Mouse (Mus musculus) gonadal fat pad, adult 2 months (tissue): ENCODE results near the gene BC030867. TPM values are rescaled to one million over a fixed set of nuclear protein-coding genes. Genes with fewer than 3 reads are reported as not detected.

Experiments used
- DNase-seq: peaks from one replicate; pipeline ENCODE4 v3.0.0-alpha.2; 2012; ENCODE audit warnings: low read depth
- polyA plus RNA-seq: library from polyadenylated mRNA; depleted of rRNA; stranded (reverse); fragments of >200 nt; gene quantifications from 2 replicates; pipeline ENCODE4 v1.2.3, GENCODE M21; 2012; rRNA removed

The BC030867 gene
- polyA plus RNA-seq = 1.0 and 1.1 TPM in 2 replicates

DNA sequence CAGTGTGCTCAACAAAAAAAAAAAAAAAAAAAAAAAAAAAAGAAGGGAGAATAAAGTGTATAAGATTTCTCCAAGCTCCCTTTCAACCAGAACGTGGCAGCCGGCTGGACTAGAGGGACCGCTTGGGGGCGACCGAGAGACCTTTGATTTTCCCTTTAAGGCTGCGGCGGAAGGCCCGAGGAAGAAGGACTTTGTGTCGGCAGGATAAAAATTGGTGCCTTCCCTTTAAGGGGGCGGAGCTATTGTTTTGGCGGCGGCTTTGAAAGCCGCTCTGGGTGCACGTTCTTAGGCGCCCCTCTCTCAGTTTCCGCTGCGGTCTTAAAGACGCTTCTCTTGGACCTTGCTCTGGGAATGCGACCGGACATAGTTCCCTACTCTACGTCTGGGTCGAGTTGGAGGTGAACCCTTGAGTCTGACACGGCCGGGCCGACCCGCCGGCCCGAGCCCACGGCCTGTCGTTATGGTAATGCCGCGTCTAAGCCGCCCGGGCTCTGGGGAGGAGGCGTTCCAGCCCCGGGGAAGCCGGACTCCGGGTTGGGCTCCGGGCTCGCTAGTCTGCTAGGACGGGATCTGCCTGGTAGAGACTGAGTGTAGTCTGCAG is at the start of gene BC030867:
Gene BC030867, plus strand, starts transcription at position 253 of the 601 bp plus-strand sequence.
- DNase-seq = no peak

DNA sequence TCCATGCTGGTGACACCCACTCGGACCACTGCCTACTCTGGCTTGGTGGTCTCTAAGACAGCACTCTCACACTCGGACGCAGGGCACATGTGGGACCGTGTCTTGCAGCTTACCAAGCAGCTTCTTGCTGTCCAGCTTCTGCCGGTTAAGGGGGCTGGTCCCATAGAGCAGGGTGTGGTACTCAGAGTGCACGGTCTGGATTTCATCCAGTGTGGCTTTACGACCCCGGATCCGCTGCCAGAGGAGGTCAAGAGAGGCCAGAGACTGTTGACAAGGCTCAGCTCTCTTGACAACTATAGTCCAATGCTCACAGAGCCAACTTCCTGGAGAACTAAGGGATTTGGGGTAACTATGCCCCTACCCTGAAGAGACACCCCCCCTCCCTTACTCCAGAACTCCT is 48.8 kb upstream of the BC030867 start:
- no peak for DNase-seq

DNA sequence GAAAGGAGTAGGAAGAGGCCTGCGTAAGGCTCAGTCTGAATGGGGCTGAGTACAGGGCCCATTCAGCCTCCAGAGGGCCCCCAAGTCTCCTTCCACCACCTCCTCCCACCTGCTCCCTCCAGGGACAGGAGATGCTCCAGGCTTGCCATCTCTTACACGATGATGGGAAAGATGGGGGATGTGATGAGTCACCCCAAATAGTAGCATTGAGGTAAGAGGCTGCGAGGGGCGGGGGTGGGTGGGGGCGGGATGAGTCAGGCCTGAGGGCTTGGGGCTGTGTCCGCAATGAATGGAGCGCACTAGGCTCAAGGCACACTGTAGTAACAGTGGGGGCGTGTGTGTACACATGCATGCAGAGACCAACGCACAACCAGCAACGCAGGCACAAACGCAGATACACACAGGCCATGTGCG is 47.3 kb upstream of the BC030867 start:
- no peak for DNase-seq

- DNase-seq = no peak
Measured at GRCm38 (mm10) chr11:102206481-102206880, 42.2 kb upstream of the BC030867 start.

DNA sequence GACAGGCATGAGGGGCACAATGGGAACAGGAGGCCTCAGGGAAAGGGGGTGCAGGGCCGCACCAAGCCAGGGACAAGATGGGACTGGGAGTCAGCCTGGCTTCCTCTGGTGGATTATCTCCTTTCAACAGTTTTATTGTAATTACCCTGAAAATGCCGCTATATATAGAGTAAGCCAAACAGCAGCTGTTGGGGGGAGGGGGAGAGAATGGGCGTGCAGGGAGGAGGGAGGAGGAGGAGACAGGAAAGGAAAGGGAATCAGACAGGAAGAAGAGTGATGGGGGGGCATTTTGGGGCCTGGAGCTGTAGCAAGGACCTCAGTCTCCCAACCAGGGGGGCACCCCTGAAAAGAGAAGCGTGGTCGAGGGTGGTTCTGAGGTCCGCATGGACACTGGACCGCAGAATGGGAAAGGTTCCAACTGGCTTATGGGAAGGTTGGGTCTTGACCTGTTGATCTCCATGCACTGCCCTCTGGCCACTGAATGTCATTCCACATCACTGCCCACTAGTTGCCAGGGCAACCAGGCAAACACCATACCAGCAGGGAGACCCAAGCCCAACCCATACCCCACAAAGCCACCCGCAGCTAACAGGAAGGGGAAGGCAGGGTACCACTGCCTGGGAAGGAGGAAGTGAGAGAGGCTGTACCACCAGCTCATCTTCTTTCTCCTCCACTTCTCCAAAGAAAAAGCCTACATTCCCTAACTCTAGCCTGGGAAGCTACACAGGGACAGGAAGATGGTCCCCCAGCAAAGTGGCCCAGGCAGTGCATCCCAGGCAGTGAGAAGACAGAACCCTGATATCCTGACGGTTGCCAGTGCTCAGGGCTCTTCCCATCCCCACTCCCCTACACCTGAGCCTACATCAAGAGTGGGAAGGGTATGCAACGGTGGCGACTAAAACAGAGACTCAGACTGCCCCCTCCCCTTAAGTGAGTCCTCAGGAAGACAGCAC is 40.6 kb upstream of the BC030867 start:
- no peak for DNase-seq

DNA sequence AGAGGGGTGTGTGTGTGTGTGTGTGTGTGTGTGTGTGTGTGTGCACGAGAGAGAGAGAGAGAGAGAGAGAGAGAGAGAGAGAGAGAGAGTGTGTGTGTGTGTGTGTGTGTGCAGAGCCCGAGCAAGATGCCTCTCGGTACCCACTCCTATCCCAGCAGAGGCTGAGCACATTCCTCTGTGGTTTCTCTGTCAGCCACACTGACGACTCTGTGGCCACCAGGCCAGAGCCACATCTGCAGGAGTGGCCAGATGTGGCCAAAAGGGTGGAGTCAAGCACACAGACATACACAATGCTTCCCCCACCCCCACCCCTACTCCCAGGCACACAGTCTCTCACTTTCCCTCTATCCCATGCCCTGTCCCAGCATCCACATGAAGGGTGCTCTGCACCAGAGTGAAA is 39.8 kb upstream of the BC030867 start:
- no peak for DNase-seq

- DNase-seq = no peak
Measured at GRCm38 (mm10) chr11:102209742-102210141, 38.9 kb upstream of the BC030867 start.

GRCm38 (mm10) chr11:102210185-102210584 is 38.5 kb upstream of the BC030867 start:
- DNase-seq = no peak

- no peak for DNase-seq
Measured at GRCm38 (mm10) chr11:102211011-102211410, 37.7 kb upstream of the BC030867 start.

- peak; percentile 75 for DNase-seq
Measured at GRCm38 (mm10) chr11:102211936-102212341, 36.7 kb upstream of the BC030867 start.

DNA sequence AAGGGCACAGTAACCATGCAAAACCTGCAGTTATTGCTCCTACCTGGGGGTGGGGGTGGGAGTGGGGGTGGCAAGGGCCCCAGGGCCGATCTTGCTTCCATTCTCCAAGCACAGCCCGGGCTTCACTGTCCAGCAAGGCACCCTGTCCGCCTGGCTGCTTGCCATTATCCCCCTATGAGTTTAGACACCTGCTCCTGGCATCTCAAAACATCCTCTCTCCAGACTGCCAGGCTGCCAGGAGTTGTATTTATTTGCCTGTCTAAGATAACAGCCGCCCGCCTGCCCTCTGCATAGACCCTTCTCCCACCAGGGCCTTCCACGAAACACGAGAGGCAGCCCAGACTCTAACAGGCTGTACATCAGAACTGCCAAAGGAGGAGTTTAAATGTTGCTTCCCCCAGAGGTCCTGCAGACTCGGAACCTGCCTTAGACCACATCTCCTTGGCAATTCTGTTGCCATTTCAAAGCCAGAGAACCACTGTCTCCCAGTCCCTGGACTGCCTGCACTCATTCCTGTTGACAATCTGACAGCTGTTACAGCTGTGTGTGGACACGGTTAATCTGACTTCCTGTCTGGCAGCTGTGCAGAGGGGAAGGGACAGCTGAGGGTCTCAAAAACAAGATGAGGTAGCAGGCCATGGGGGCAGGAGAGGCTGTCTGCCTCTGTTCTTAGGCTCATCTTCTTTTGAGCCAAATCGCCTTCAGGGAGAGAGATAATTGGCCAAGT is 34.1 kb upstream of the BC030867 start:
- DNase-seq = no peak

DNA sequence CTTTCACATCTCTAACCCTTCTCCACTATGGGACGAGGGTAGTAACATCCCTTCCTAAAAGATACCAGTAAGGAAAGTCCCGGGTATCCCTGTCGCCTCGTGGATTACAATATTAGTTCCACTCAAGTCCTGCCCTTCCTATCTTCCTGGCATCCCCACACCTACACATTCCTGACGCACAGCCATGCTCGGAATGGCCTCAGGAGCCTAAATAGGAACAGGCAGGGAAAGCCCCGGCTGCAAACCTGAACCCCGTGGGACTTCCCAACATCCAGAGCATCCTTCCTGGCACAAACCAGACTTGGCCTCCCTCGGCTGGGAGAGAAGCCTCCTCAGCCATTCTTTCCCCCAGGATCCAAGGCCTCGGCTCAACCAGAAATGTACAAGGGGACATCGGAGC is 33.2 kb upstream of the BC030867 start:
- DNase-seq = no peak

- DNase-seq = no peak
Measured at GRCm38 (mm10) chr11:102216056-102216885, 32.4 kb upstream of the BC030867 start.

DNA sequence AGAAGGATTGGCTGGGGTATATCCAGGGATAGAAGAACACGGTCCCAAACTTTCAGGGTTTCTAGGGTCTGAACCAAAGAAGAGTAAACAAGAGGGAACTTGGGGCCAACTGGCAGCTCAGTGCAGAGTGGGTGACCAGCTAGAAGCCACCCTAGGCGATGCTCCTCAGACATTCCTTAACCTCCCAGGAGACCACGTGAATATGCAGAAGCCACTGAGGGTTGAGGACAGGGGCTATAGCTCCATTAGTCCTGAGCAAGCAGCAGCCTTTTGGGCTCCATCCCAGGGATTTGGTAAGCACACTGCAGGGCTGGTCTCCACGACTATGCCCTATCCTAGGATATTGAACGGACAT is 31.8 kb upstream of the BC030867 start:
- DNase-seq = no peak

DNA sequence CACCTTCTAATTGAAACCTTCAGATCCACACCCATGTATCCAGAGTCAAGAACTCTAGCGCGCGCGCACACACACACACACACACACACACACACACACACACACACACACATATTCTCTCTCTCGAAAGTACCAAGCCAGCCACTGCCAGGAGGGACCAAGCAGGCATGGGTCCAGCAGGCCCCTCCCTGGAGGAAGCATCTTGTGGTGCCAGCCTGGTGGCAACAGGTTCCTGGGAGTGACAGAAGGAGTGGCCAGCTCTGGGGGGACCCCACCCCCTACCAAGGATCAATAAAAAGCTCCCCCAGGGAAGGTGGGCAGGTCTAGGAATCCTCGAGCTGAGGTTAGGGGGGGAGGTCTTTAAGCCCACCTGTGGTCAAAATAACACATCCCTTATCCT is 31.3 kb upstream of the BC030867 start:
- DNase-seq = no peak

DNA sequence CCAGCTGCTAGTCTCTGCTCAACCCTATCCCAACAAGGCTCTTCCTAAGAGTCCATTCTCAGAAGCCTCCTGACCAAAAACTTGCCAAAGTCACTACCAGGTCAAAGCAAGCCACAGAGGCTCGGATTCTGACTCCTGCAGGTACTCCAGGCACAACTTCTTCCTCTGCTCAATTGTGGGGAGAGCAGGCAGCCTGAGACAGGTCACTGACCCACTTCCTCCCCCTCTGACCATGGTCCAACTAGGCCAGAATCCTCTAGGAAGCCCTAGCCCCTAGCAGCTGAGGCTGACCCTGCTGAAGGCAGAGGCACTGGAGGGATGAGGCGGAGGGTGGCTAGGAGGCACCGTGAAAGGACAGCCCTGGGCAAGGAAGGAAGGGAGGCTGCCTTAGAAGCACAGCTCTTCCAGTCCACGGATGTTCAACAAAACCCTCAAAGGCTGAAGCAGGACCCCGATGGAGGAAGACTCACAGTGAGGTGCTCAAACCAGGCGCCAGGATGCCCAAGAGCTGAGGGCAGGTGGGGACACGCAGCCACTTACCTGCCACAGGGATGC is 30.7 kb upstream of the BC030867 start:
- no peak for DNase-seq

GRCm38 (mm10) chr11:102218783-102219182 is 29.9 kb upstream of the BC030867 start:
- no peak for DNase-seq

GRCm38 (mm10) chr11:102219247-102219993 is 29.3 kb upstream of the BC030867 start:
- no peak for DNase-seq

DNA sequence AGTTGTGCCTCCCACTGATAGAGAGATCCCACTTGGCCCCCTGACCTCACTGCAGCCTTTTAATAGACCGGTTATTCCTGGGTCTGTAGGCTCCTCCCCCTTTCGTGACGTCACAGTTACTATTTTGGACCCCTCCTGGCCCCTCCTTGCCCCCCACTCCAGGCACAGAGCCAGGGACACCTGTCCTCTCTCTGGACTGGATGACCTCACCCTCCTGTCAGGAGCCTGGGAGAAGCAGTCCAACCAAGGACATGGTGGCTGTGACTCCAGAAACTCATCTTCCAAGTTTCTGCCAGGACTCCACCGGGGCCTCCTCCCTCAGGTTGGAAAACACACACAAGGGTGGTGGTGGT is 28.7 kb upstream of the BC030867 start:
- no peak for DNase-seq

DNA sequence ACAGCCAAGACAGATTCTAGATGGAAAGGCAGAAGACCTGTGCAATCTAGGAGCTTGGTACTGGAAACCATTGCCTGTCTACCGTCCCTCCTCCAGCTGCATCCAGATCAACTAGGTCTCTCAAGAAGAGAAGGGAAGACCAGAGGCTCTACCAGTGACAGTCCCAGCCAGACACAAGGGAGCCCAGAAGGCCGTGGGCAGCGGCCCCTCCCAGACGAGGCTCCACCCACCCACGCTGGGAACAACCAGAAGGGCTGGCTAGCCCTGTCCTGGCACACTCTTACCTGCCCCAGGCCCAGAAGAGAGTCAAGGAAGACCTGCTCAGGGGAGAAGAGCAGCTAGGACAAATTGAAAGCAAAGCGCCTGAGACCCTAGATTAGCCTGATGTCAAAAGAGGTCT is 28.2 kb upstream of the BC030867 start:
- no peak for DNase-seq
